Mouse (Mus musculus) cortical plate, adult 2 months (tissue): ENCODE measurements around the gene Sdhb.

ENCODE experiments used
- CTCF ChIP-seq: fragments of 200-500 bp; IDR thresholded peaks from 2 replicates; pipeline ENCODE4 v1.5.1; 2011; ENCODE audit warnings: mild to moderate bottlenecking, control low read depth, low read length; ENCODE audit not compliant: insufficient read depth; ENCODE audit errors: extremely low read depth
- POLR2A ChIP-seq: fragments of 200-500 bp; IDR thresholded peaks from 2 replicates; pipeline ENCODE4 v1.6.1; 2011; ENCODE audit warnings: mild to moderate bottlenecking, low read length, control low read depth; ENCODE audit not compliant: insufficient read depth; ENCODE audit errors: extremely low read depth

DNA sequence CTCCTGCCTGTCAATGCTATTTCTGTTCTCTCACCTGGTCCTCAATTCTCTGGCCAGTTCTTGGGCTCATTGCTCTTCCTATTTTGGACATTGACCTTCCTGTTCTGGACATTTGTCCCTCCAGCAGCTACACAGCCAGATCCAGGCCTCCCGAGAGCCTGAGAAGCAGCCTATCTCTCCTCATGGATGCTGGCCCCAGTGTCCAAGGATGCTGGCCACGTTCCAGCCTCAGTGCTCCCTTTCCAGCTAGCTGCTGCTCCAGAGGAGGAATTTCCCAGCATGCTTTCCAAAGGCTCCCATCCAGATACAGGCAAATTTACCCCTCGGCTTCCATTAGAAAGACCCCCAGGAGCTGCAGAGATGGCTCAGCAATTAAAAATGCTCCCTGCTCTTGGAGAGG, 10.4 kb upstream of the Sdhb start:
- TF ChIP-seq CTCF (no peak), POLR2A (no peak)
